Mouse (Mus musculus) kidney, adult 2 months (tissue): Measurements from ENCODE around the gene Gm44503.

Experiments
- CTCF ChIP-seq: fragments of 200-500 bp; conservative IDR thresholded peaks from 2 replicates; pipeline ENCODE4 v1.5.1; 2011; ENCODE audit warnings: low read depth, mild to moderate bottlenecking, control low read depth, low read length, moderate library complexity, mixed read lengths; ENCODE audit not compliant: insufficient read depth, insufficient read length
- POLR2A ChIP-seq: fragments of 200-500 bp; IDR thresholded peaks from one replicate; pipeline ENCODE4 v1.6.1; 2011; ENCODE audit warnings: low read depth, low read length, control low read depth

- TF ChIP-seq CTCF (no peak), POLR2A (no peak)
Observed at GRCm38 (mm10) chr9:73014724-73015123, 56.1 kb downstream of the Gm44503 start.
